Mouse (Mus musculus) thymus, postnatal 14 days (tissue): ENCODE data around the gene Sertad1.
A peak's percentile ranks its signal among the peaks of the same experiment; 100 is the strongest.

Experiments used
- DNase-seq: peaks from one replicate; pipeline ENCODE4 v3.0.0; 2021

The Sertad1 gene

DNA sequence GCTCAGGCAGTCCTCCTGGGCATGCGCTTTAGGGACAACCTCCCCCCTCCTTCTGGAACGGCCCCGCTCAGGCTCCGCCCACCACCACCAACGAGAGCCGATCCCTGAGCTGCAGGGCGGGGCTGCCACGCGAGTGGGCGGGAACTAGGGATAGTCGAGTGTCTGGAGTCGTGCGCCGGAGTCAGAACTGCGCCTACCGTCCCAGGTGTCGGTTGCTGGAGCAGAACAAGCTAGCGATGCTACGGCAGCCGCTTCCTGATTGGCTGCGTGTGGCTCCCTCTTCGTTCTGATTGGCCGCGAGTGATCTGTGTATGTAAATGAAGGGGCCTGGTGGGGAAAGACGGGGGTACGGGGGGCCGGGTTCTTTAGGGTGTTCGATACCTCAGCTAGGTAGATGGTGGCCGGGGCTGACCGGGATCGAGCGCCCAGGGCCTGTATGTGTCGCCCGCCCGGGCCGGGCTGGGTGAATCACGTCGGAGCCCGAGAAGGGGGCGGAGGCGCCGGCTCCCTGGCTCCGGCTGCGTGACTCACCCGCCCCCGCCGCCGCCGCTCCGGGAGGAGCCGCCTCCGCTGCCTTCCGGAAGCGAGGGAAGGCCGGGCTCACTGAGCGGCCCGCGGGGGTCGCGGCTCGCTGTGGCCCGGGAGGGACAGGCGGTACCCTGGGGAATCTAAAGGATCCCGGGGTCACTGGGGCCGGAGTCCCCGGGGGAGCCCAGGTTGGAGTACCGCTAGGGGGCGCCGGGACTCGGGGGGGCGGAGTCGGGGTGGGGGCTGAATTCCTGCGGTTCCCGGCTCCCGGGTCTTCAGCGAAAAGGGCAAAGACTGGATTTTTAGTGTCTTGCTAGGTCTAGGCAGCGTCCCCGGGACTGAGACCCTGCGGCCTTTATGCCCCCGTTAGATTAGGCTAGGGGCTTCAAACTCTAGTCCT, at the start of gene Sertad1:
Gene Sertad1, plus strand, starts transcription at position 141 of the 928 bp plus-strand sequence.
- peak; percentile 100 for DNase-seq

DNA sequence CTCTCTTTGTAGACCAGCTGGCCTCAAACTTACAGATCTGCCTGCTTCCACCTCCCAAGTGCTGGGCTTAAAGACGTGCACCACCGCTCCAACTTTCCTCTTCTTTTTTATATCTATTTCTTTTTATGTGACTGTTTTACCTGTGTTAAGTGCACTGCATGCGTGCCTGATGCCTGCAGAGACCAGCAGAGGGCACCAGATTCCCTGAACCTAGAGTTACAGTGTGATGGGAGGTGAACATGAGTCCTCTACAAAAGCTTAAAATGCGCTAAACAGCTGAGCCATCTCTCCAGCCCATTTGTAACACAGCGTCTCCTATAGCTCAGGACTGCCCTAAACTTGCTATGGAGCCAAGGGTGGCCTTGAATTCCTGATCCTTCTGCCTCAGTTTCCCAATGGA, 49.2 kb upstream of the Sertad1 start:
- DNase-seq, result peak; percentile 55

DNA sequence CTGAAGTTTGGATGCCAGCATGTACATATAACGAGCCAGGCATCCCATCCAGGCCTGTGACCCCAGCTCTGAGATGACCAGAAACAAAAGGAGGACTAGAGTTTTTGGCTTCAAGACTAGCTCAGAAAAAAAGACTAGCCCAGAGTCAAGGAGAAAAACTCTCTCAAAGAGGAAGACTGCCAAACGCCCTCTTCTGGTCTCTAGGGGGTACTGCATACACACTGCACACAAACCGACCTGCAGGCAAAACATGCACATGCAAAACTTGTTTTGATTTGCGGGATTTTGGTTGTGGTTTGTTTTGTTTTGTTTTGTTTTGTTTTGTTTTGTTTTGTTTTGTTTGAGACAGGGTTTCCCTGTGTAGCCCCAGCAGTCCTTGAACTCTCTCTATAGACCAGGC, 46.7 kb upstream of the Sertad1 start:
- DNase-seq, result no peak

DNA sequence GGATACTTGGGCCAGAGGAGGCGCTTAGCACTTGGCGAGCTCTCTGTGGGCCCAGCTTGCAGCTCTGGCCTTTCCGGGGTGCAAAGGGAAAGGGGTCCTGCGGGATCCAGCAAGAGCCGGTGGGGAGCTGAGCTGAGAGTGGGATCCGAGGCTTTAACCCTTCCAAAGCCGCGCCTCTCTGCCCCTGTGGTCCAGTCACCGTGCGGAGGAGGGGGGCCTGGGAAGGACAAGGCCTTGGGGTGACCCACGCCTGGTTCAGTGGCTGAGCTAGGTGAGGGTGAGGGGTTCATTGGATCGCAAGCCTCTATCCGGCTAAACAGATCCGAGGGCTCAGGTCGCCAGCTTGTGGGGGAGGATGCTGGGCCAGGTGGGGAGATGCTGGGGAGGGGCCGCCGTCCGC, 40.7 kb upstream of the Sertad1 start:
- peak; percentile 13 for DNase-seq

DNA sequence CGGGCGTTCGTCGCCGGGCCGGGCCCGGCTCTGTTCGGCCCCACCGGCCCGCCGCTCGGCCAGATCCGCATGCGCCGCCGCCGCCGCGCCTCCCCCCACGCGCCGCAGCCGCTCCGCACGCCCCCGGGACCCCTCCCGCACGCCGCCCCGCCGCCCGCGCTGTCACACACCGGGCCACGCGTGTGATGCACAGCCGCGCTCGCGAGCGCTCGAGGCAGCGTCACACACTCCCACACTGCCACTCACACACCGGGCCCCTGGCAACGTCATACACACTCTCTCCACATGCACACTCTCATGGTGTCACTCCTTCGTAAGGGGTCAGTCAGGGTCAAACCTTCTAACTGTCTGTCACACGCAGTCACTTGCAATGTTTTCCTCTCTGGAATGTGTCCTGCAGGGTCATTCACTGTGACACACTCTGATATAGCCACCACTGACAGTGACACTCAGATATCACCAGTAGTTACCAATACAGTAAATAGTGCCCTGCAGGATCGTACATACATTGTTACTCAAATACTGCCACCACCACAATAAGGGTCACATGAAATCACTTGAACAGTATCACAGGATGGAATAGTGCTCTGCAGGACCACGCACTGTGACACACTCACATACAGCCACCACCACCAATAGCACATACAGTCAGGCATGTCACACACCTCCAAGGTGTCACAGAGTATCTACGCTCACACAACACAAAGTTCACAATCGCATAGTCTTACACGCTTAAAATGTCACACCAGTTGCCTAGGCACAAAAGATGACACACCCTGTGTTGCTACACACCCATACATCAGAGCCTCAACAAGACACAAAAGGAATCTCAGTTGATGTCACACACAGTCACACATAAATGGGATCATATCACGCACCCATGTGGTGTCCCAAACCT, 39.9 kb upstream of the Sertad1 start:
- peak; percentile 23 for DNase-seq

DNA sequence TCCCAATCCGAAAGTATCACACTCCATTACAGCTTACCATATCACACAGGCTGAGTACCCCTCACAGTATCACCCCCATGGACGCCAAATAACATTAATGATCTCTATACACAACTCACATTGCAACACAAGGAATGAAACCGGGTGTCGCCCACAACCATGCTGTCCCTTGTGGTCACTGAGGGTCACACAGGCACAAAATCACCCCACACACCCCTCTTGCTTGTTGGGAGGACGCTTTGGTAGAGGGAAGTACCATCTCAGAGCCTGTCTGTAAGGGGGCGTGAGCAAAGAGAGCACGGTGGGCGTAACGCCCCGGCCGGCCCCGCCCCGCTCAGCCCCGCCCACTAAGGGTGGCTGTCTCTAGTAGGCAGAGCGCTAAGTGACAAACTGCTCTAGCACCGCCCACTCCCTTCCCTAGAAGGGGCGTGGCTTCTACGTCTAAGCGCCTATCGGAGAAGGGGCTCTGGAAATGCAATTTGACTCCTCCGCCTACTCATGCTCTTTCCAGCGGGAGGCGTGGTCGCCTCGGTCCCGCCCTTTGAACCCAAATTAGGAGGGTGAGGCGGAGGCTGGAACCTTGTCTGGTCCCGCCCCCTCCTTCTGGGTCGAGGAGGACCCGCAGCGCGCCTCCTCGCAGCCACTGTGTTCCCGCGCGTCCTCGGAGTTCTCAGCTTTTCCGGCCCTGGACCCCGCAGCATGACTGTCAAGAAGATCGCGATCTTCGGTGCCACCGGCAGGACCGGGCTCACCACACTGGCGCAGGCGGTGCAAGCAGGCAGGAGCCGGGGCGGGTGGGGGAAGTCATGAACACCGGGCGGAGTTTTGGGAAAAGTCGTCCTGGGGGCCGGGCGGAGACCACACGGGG, 39.1 kb upstream of the Sertad1 start, which contains the start of the genes Sptbn4 and Blvrb:
Gene Sptbn4, minus strand, starts transcription at position 268 of the 868 bp plus-strand sequence.
Gene Blvrb, plus strand, starts transcription at position 560 of the 868 bp plus-strand sequence.
- peak; percentile 98 for DNase-seq

DNA sequence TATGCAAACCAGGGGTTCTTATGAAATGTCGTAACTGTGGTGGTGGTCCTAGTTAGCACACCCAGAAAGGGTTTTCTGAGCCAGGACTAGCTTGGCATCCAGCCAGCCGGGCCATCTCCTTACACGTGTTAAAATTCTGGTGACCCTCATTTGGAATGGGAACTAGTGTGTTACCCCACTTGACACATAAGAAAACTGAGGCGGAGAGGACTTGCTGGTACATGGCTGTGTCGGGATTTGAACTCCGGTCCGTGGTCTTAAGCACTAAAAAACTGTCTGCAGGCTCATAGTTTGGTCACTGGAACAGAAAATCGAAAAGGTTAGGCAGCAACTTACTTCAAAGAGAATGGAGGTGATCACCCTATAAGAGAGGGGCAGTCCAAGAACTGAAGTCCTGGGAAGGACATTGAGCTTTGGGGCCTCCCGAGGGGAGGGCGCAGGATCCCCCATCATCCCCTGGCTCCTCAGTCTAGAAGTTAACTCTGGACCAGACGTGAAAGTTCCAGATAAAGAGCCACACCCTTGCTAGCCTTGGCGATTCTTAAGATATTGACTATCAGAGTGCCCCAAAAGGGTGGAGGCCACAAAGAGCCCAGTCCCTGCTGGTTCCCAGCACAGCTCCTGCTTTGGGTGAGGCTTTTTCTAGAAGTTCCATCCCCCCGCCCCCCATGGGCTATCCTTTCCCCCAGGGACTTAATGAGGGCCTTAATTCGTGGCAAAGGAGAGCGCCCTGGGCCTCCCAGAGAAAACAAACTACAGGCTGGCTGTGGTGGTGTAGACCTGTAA, 38.1 kb upstream of the Sertad1 start:
- DNase-seq, result no peak

DNA sequence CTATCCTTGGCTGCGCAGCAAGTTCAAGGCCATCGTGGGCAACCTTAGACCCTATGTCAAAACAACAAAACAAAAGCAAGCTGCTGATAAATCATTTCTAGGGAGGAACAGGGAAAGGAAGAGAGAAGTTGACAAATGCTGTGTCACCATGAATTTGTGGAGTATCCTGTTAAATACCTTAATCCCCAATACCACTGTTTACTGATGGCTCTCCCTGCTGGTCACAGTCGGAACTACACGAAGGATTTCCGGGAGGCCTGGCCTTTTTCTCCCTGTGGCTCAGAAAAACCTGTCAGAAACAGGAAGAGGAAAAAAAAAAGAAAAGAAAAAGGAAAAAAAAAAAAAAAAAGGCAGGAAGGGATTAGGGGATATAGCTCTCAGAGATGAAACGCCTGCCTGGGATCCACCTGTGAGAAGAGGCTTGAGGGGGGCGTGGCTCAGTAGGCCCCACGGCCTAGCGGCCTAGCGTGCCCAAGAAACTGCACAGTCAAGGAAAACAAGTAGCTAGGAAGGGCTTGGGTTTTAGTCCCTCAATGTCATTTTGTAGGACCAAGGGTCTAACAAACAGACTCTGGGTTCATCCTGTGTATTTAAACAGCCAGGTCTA, 37.4 kb upstream of the Sertad1 start:
- DNase-seq, result peak; percentile 64

DNA sequence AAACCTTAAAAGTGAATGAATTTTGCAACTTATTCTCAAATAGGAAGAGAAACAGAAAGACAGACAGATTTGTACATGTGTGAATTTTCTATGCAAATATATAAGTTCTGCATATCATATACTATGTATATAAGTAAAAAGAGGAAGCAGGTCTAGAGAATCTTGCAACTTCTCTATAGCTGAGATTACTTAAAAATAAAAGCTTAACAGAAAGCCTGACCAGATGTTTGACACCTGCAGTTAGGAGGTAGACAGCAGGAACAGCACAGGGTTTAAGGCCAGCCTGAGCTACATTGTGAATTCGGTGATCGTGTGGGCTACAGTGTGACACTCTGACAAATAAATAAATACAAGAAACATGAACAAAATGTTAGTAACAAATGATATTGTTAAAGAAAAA, 35.4 kb upstream of the Sertad1 start:
- DNase-seq, result no peak

DNA sequence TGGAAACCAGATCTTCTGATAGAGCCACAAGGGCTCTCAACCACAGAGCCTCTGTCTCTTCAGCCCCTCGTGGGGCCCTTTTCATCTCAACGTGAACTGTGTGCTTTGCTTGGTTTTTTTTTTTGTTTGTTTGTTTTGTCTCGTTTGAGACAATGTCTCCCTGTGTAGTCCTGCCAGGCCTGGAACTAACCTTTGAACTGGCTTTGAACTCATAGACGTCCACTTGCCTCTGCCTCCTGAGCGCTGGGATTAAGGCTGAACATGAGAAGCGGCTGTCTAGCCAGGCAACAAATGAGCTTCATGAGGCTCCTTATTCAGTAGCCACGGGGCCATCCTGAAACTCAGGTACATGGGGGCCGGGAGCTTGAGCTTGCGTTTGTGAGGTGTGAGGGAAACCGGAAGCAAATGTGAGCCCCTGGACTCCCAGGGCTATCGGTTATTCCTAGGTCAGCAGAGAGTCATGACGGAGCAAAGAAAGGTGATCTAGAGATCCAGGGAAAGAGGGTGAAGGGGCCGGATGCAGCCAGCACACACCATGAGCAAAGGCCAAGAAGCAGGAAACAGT, 34.4 kb upstream of the Sertad1 start:
- DNase-seq, result no peak

DNA sequence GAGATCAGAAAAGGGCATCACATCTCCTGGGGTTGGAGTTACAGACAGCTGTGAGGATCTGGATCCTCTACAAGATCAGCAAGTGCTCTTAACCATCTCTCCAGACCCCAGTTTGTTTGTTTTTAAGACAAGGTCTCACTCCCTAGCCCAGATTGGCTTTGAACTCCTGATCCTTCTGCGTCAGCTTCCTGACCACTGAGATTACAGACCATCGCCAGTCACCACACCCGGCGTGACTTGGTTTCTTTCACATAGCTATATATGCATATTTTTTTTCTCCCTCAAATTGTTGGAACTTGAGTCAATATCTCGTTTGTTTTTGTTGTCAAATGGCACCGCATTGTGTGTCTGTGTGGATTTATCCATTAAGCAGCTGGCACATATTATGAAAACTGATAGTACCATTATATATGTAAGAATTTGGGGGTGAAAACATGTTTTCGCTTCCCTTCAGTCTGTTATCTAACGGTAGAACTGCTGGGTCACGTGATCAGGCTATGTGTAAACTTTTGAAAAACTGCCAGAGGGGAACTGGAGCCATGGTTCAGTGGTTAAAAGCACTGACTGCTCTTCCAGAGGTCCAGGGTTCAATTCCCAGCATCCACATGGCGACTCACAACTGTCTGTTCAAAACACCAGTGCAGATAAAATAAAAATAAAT, 32.1 kb upstream of the Sertad1 start:
- no peak for DNase-seq

DNA sequence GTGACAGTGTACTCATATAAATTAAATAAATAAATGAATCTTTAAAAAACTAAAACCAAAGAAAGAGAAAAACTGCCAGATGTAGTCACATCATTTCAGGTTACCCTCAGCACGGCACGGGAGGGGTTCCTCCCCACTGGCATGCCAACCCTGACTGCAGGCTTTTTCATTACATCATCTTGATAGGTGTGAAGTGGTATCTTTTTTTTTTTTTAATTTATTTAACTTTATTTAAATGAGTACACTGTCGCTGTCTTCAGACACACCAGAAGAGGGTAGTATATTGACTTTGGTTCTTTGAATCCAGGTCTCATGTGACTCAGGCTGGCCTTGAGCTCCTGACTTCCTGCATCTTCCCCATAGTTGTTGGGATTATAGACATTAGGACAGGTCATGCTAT, 31.4 kb upstream of the Sertad1 start:
- no peak for DNase-seq

DNA sequence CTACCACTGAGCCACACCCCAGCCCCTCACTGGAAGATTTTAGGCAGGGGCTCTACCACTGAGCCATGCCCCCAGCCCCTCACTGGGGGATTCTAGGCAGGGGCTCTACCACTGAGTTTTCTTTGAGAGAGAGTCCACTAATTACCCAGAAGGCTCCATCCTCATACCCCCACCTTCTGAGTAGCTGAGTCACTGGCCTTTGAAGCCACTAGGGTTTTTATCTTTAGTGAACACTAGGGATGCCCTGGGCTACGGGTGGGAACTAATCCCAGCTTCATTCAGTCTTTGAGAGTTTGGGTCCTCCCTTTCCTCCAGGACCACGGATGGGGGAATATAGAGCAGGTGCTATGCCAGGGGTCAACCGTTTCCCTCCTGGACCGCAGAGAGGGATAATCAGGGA, 28.1 kb upstream of the Sertad1 start:
- no peak for DNase-seq

DNA sequence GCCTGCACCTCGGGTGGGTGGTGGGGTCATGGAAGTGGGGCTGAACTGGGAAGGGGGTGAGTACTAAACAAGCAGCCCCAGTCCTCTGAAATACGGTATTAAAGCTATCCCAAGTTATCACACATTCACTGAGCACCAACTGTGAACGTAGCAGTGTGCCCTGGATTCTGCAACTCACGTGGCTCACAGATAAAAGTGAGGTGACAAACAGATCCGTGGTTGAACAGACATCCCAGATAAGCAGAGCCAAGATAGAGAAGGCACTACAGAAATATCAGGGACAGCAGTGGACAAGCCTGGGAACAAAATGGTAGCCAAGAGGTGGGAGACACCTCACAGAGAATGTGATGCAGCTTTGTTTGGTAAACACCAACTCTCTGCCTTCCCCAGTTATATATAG, 27.1 kb upstream of the Sertad1 start:
- DNase-seq, result no peak

DNA sequence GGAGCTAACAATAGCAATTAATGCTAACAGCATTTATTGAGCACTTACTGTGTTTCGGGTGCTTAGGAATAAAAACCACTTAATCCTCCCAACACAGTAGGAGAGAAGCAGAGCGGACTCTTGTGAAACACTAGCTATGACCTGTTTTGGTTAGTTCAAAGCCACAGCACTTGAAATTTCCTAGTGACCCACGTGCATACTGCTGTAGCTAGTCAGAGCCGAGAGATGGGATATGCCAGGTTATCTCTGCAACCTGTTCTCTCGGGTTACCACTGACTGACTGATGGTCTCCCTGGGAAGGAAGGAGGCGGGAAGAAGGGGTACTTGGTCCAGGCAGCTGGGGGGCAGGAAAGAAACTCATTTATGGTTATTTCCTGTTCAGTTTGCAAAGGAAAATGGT, 26.2 kb upstream of the Sertad1 start:
- no peak for DNase-seq

DNA sequence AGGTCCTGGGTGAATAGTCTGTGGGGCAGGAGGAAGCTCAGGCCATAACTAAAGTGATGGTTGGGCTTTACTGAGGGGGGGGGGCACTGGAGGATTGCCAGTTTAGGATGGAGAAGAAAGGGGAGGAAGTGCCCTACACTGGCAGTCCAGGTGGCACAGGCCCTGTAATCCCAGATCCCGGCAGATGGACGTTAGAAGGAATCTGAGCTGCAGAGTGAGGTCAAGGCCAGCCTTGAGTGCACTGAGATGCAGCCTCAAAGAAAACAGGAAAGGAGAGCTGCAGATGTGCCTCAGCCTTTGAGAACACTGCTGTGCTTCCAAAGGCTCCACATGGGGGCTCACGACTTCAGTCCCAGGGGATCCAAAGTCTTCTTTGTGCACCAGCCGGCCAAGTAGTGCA, 19.1 kb upstream of the Sertad1 start:
- no peak for DNase-seq

DNA sequence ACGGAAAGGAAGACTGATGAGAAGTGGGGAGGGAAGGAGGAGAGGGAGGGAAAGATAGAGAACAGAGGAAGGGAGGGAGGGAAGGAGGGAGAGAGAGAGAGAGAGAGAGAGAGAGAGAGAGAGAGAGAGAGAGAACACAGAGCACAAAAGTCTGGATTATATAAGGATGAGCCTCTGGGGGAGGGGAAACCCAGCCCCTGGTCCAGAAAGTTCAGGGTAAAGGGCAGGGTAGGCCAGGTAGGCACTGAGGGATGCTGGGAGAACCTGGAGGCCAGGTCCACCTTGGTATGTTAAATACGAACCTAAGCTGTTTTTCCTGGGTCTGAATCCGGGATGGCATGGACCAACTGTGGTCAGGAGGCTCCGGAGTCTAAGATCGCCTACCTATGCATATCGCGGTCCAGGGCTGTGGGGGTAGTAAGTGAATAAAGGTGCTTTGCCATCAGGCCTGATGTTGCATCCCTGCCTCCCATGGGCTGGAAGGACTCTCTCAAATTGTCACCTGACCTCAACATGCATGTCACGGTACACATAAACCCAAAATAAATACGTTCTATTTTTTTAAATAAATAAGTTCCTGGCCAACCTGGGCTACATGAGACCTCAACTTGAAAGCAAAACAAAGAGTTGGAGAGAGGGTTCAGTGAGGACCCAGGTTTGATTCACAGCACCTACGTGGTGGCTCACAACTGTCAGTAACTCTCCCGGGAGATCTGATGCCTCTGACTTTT, 15.2 kb upstream of the Sertad1 start:
- DNase-seq, result no peak

DNA sequence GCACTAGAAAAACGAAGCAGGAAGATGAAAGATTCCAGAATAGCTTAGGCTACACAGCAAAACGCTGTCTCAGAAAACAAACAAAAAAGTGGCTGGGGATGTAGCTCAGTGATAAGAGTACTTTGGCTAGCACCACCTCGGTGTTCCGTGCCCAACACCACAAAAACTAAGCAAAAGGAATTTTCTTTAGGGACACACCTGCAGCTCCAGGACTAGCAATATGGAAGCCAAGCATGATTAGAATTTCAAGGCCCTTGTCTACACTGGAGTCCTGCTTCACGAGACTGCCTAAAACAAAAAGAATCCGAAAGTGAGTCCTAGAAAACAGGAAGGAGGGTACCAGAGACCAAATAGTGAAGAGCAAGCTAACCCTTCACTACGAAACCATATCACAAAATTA, 14.1 kb upstream of the Sertad1 start:
- no peak for DNase-seq

DNA sequence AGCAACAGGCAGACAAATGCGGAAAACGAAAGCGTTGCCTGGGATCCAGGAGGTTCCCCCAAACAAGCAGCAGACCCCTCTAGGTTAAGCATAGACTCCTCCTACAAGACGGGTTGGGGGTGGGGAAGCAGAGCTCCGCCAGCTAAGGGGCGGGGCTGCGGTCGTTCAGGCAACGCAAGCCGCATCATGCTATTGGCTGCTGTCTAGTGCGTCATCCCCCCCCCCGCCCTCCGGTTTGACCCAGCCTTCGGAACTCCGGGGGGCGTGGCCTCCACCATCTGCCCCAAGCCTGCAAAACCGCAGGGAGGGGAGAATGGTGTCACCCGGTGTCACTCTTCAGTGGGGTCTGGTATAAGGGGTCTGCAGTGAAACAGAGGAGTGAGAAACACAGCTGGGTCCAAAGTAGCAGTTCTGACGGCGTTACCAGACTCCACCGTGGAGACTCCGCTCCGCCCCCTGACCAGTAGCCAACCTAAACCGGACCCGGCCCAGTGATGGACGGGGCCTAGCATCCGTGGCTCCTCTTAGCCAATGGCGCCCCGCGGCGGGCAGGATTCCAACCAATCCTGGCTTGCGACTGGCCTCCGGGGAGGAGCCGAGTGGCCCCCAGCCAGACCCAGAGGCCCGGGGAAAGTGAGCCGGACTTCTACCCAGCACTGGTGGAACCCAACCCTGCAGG, 13.4 kb upstream of the Sertad1 start, which contains the start of gene Sertad3:
Gene Sertad3, plus strand, starts transcription at position 613 of the 679 bp plus-strand sequence.
- DNase-seq, result peak; percentile 99
